ENCODE assay signal across 1 mouse cellular context in the genomic region with DNA sequence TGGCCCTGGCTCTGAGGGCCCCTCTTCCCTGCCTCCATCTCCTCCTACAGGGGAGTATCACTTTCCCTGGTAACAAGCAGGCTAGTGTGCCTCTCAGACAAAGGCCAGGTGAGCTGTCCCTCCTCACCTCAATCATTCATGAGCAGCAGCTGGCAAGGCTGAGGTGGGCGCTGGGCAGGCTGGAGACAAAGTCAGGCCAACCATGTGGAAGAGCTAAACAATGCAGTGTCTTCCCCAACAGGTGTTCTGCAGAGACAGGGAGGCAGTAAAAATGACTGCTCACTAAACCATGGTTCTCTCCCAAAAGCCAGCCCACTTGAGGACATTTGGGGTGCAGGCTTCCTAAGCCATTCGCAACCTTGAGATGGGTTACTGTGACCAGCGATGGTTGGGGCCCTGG.
TF ChIP-seq lines count a peak whose summit lies in the region.

No protein-coding gene starts in this region.

TF ChIP-seq in ES-E14, 5 proteins besides CTCF, POLR2A, EP300 and RAD21:
- TF ChIP-seq ZNF384 (IDR thresholded peaks at IDR 0.05; ENCODE audit: low read depth, low read length): no peak
- TF ChIP-seq HCFC1 (IDR thresholded peaks at IDR 0.05; ENCODE audit: borderline replicate concordance, insufficient read depth, low read length): no peak
- no peak for TF ChIP-seq ZC3H11A (IDR thresholded peaks at IDR 0.05; ENCODE audit: borderline replicate concordance, low read depth, low read length)
